Mouse (Mus musculus) ZHBTc4 (cell line): ENCODE results near the gene Pdgfb.
A peak's percentile ranks its signal among the peaks of the same experiment; 100 is the strongest.

Experiments used
- DNase-seq: peaks from one replicate; pipeline ENCODE4 v3.0.0-alpha.2; 2011; ENCODE audit warnings: low read depth, low spot score

Pdgfb gene

DNA sequence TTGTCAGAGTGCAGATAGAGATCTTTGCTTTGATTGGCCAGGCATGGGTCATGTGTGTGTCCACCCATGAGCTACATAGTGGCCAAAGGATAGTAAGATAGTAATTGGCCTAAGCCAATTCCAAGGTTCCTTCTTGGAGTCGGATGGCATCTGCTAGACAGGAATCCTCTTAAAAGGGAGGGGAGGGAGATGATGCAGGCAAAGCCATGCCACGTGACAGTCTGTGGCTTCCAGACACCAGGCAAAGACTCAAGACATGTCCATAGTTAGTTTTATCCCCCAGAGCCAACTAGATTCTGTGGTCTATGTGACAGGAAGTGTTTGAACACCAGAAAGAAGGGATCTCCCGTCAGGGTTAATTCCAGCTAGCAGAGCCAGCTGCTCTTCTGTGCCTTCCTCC, 56.4 kb downstream of the Pdgfb start:
- no peak for DNase-seq

DNA sequence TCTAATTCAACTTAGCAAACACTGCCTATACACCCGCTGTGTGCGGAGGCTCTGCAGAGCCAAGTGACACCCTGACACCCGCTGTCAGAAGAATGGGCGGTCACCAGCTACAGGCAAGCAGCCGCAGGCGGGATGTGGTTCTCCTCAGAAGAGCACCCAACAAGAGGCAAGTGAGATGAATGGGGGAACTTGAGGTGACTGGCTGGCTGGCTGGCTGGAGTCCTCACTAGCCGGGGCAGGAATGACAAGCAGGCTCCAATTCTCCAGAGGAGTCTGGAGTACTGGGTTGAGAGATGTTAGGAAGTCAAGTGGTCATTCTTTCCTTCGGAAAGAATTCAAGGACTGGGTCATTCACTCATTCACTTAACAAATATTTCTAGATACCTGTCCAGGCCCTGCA, 58.2 kb downstream of the Pdgfb start:
- DNase-seq: no peak

DNA sequence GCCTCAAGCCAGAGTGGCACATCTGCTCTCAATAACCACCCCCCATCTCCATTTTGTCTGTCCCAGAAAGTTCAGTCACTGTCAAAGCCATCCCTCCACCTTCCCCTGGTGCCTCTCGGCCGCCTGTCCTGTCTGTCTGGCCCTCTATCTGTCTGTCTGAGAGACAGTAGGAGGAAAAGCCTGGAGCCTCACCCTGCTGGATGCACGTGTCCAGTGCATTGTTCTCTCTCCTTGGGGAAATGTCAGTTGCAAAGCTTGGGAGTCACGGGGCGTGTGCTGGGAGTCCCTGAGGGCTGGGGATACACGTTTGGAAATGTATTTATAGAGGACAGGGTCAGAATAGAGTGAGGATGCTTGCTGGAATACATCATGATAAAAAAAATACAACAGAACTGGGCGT, 61.3 kb downstream of the Pdgfb start:
- DNase-seq: peak; percentile 66

- DNase-seq: no peak
Observed at GRCm38 (mm10) chr15:79952504-79953231, 62.1 kb downstream of the Pdgfb start.

GRCm38 (mm10) chr15:79951730-79952503, 62.9 kb downstream of the Pdgfb start:
- no peak for DNase-seq

DNA sequence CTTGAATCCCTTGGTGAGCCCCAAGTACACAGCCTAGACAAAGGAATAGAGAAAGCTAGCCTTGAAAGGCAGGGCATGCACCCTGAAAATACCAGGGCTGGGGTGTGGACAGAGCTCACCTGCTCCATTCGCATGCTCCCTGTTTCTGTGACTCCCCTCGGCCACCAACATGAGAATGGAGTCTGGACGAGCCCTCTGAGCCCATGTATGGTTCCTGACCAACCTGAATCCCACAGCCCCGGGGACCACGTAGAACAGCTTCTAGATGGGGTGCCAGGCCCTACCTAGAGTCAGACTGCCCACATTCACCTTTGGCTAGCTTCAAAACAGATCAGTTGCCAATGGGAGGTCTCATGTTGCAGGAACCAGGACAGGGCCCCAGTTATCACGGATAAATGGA, 63.6 kb downstream of the Pdgfb start:
- no peak for DNase-seq

- DNase-seq: peak; percentile 78
Observed at GRCm38 (mm10) chr15:79950250-79951025, 64.3 kb downstream of the Pdgfb start.

- no peak for DNase-seq
Observed at GRCm38 (mm10) chr15:79947681-79948080, 67.1 kb downstream of the Pdgfb start.

DNA sequence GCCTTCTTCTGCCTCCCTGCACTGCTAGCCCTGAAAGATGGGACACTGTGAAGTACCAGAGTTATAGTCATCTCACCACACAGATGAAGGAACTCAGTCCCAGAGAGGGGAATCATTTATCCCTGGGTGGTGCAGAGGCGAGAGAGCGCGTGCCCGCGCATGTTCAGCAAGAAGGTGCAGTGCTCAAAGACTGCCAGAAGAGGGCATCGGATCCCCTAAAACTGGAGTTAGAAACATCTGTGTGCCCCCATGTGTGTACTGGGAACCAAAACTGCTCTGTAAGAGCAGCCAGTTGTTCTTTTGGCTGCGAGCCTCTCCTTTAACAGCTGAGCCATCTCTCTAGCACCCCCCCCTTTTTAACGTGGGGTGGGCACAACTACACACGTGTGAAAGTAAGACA, 68.0 kb downstream of the Pdgfb start:
- peak; percentile 89 for DNase-seq

GRCm38 (mm10) chr15:79946022-79946421, 68.8 kb downstream of the Pdgfb start:
- peak; percentile 96 for DNase-seq
